ENCODE assay signal across 7 mouse cellular contexts in the genomic region with DNA sequence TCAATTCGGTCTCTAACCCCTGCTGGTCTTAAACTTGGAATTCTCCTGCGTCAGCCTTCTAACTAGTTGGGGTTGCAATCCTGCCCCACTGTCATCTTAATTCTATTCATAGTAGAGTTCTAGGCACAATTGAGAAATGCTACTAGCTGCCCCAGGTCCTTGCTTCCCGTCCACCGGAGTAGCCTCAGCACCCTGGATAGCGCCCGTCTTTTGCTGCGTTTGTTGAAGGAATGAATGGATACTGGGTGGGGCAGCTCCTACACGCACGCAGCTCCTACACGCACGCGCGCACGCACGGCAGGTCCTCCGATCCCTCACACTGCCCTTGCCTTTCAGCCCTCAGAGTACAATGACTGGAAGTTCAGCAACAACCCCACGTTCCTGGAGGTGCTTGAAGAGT. TPM values are rescaled to one million over a fixed set of nuclear protein-coding genes. Genes with fewer than 3 reads are reported as not detected.
DNase-seq lines count a peak whose midpoint lies in the region.

No protein-coding gene starts in this region.

- H3K9me3 ChIP-seq in hindbrain, embryonic 10.5 days: no peaks in the 10 kb centered on the region

- peaks cover 4% of the 10 kb centered on the region for H3K4me1 ChIP-seq in hindbrain, embryonic 10.5 days (replicated peaks)

- DNase-seq in thymus, postnatal 0 days (ENCODE audit: low spot score): peak; percentile 23
- DNase-seq in thymus, adult 18-20 months: no peak
- DNase-seq in c-Kit-positive CD71-positive TER-119-positive erythroid progenitor cells, embryonic 14.5 days (ENCODE audit: low spot score): peak; percentile 4
- DNase-seq in hindbrain, embryonic 10.5 days (ENCODE audit: low spot score): peak; percentile 55
- peak; percentile 76 for DNase-seq in mesoderm, embryonic 11.5 days (ENCODE audit: low read depth, low spot score)
- no peak for DNase-seq in left cerebral cortex, adult 11 months (ENCODE audit: low spot score)
- no peak for DNase-seq in right cerebral cortex, postnatal 10 days (ENCODE audit: low spot score in 2 of 2)

- 8% methylated on average over 17 of the region's 17 CpGs for WGBS in hindbrain, embryonic 10.5 days

- H3K36me3 ChIP-seq in hindbrain, embryonic 10.5 days: no peaks in the 10 kb centered on the region

- H3K27ac ChIP-seq in hindbrain, embryonic 10.5 days: no peak overlapping the region

- peaks cover 47% of the 10 kb centered on the region for H3K27me3 ChIP-seq in hindbrain, embryonic 10.5 days (ENCODE audit: insufficient read depth, poor library complexity, severe bottlenecking)

- peak overlapping the region; percentile 30; the same call in 1 of the 2 replicates for H3K4me3 ChIP-seq in hindbrain, embryonic 10.5 days

RNA-seq across cellular contexts. Expression of a gene that starts 31.9 kb away (rescaled TPM):
- 0.92 and 0.96 TPM in 2 replicates for polyA plus RNA-seq in thymus, postnatal 0 days (2015; fragmentation: Nextera tagmentation; extraction: Ambion mirVana)
- polyA plus RNA-seq in hindbrain, embryonic 10.5 days (2016; fragmentation: Nextera tagmentation; extraction: Ambion mirVana): 0.71 and 1.1 TPM in 2 replicates

RNA-seq across cellular contexts. Expression of a gene that starts 32.3 kb away (rescaled TPM):
- polyA plus RNA-seq in thymus, postnatal 0 days (2015; fragmentation: Nextera tagmentation; extraction: Ambion mirVana): 421 and 488 TPM in 2 replicates
- polyA plus RNA-seq in hindbrain, embryonic 10.5 days (2016; fragmentation: Nextera tagmentation; extraction: Ambion mirVana): 4.3 and 5.7 TPM in 2 replicates

Comparison
In these comparisons a context has a peak if more than half of its experiments do, and no peak if none do; other contexts are left out.
1. DNase-seq: peak in thymus, postnatal 0 days (single experiment), c-Kit-positive CD71-positive TER-119-positive erythroid progenitor cells, embryonic 14.5 days (single experiment), hindbrain, embryonic 10.5 days (single experiment) and mesoderm, embryonic 11.5 days (single experiment); none in thymus, adult 18-20 months (0 of 2), left cerebral cortex, adult 11 months (single experiment) and right cerebral cortex, postnatal 10 days (0 of 2).
2. RNA of a gene that starts 32.3 kb away (polyA plus RNA-seq): 421 to 488 TPM in thymus, postnatal 0 days; 4.3 to 5.7 TPM in hindbrain, embryonic 10.5 days; every median in the first group is over 10 times any median in the second.